Mouse (Mus musculus) CH12.LX (cell line): ENCODE measurements around the gene Bloc1s6. TPM values are rescaled to one million over a fixed set of nuclear protein-coding genes. Genes with fewer than 3 reads are reported as not detected.

Experiments
- DNase-seq: peaks from one replicate; pipeline ENCODE4 v3.0.0-alpha.2; 2013; ENCODE audit errors: extremely low read depth
- H3K27ac ChIP-seq: 2 replicates; pipeline ENCODE4 v1.5.1; 2012; ENCODE audit warnings: low read depth, mild to moderate bottlenecking, control low read depth, moderate library complexity; ENCODE audit not compliant: insufficient read depth
- H3K27me3 ChIP-seq: replicated peaks from 2 replicates; pipeline ENCODE3; 2012; ENCODE audit warnings: inconsistent platforms
- H3K36me3 ChIP-seq, 2 experiments: replicated peaks in 1 of 2; 2 replicates each; pipeline versions ENCODE3 to v1.6.1; 2012; ENCODE audit warnings: inconsistent platforms in 1 of 2, low read length in 1 of 2, mild to moderate bottlenecking in 1 of 2, mixed read lengths in 1 of 2, moderate library complexity in 1 of 2; ENCODE audit not compliant: control insufficient read depth in 1 of 2, insufficient read depth in 1 of 2
- H3K4me1 ChIP-seq, 2 experiments: 2 replicates each; pipeline ENCODE4 v1.6.1; 2012; ENCODE audit warnings: inconsistent platforms in 1 of 2, moderate library complexity in 1 of 2; ENCODE audit not compliant: insufficient read depth in 2 of 2, control insufficient read depth in 1 of 2
- H3K4me2 ChIP-seq: 2 replicates; pipeline ENCODE4 v1.6.1; 2012; ENCODE audit warnings: low read depth, mild to moderate bottlenecking, control low read depth; ENCODE audit not compliant: poor library complexity, insufficient read depth, severe bottlenecking
- H3K4me3 ChIP-seq, 3 experiments: fragments of 150-350 bp in 1 of 3; sonication (generic) in 1 of 3; replicated peaks in 1 of 3; 2 replicates each; pipeline versions ENCODE3 to v1.5.1; 2011 to 2012; ENCODE audit warnings: low read depth in 2 of 3, low read length in 2 of 3, mild to moderate bottlenecking in 2 of 3, moderate library complexity in 2 of 3, control low read depth in 1 of 3, improper control_type of control experiment in 1 of 3, inconsistent platforms in 1 of 3, mixed read lengths in 1 of 3; ENCODE audit not compliant: poor library complexity in 1 of 3
- H3K79me2 ChIP-seq: replicated peaks from 2 replicates; pipeline ENCODE4 v1.6.1; 2012; ENCODE audit warnings: mild to moderate bottlenecking, moderate library complexity; ENCODE audit not compliant: control insufficient read depth, poor library complexity, insufficient read depth, severe bottlenecking; ENCODE audit errors: extremely low read depth
- H3K9ac ChIP-seq: 2 replicates; pipeline ENCODE4 v1.6.1; 2012; ENCODE audit warnings: low read depth, mild to moderate bottlenecking, control low read depth, moderate library complexity; ENCODE audit not compliant: insufficient read depth
- H3K9me3 ChIP-seq: replicated peaks from 2 replicates; pipeline ENCODE3; 2012; ENCODE audit warnings: low read length, inconsistent platforms, mixed read lengths
- CHD2 ChIP-seq: IDR thresholded peaks from 2 replicates; pipeline ENCODE4 v1.6.1; 2011; ENCODE audit warnings: low read length, improper control_type of control experiment
- CTCF ChIP-seq, 2 experiments: IDR thresholded peaks in 1 of 2; conservative IDR thresholded peaks in 1 of 2; 2 replicates each; pipeline ENCODE4 v1.5.1; 2011 to 2012; ENCODE audit warnings: low read depth in 2 of 2, low read length in 2 of 2, improper control_type of control experiment in 1 of 2, inconsistent platforms in 1 of 2, mild to moderate bottlenecking in 1 of 2, moderate library complexity in 1 of 2
- JUND ChIP-seq: conservative IDR thresholded peaks from 2 replicates; pipeline ENCODE4 v1.6.1; 2011; ENCODE audit warnings: low read depth, low read length, improper control_type of control experiment
- RAD21 ChIP-seq: IDR thresholded peaks from 2 replicates; pipeline ENCODE4 v1.6.1; 2011; ENCODE audit warnings: low read depth, mild to moderate bottlenecking, low read length, improper control_type of control experiment, moderate library complexity
- SMC3 ChIP-seq: IDR thresholded peaks from 2 replicates; pipeline ENCODE4 v1.6.1; 2011; ENCODE audit warnings: low read depth, low read length, improper control_type of control experiment
- ZC3H11A ChIP-seq: IDR thresholded peaks from 2 replicates; pipeline ENCODE4 v1.6.1; 2012; ENCODE audit warnings: low read depth, mild to moderate bottlenecking, inconsistent platforms, low read length, improper control_type of control experiment
- ZNF384 ChIP-seq: IDR thresholded peaks from 2 replicates; pipeline ENCODE4 v1.6.1; 2012; ENCODE audit warnings: low read depth, low read length, improper control_type of control experiment, inconsistent platforms
- dilution Hi-C: fragments of 300-500 bp; cut with MboI; formaldehyde crosslinking; loops from 2 replicates; pipeline ENCODE4 v1.14.3; 2020; ENCODE audit warnings: low sequenced_read_pairs; ENCODE audit not compliant: extremely low pct_unique_long_range_greater_than_20kb, extremely low pct_ligation_motif_present
- in situ Hi-C: fragments of 300-500 bp; cut with MboI; formaldehyde crosslinking; loops from 3 replicates; pipeline ENCODE4 v1.14.3; 2019; ENCODE audit warnings: low sequenced_read_pairs, low pct_ligation_motif_present, low pct_unique_long_range_greater_than_20kb, mixed read lengths
- polyA plus RNA-seq: library from polyadenylated mRNA; unstranded; fragments of >175 nt; gene quantifications from 2 replicates; pipeline ENCODE4 v1.2.1, GENCODE M21; 2012; ENCODE audit warnings: low read depth; ENCODE audit not compliant: insufficient read length
- total RNA-seq, 2 experiments: library from RNA; depleted of rRNA; stranded (reverse); fragments of 300-350 nt in 1 of 2; fragments of >200 nt in 1 of 2; gene quantifications; 2 replicates each; pipeline ENCODE4 v1.2.3; 2012 to 2014

The Bloc1s6 gene
- total and polyA plus RNA-seq, 3 experiments = 25.5 to 60.3 (median 42.0) TPM

- peak; percentile 74 for DNase-seq
- TF ChIP-seq RAD21 (peak; percentile 98), CHD2 (no peak), JUND (0 out of 2 replicates have a peak, but pooled peaks have one; percentile 11), ZC3H11A (peak; percentile 30; the same call in 1 of the 2 replicates), SMC3 (peak; percentile 87), CTCF (conservative IDR thresholded peaks at IDR 0.05 in 1 of 2, IDR thresholded peaks at IDR 0.05 in 1 of 2; ENCODE audit: low read depth in 2 of 2, low read length in 2 of 2) (peak; percentile 96 to 99)
- dilution Hi-C loops = no loop called here
These were observed 15.5 kb downstream of the Bloc1s6 start for GRCm38 (mm10) chr2:122753739-122754343.

GRCm38 (mm10) chr2:122759791-122760190, 21.5 kb downstream of the Bloc1s6 start:
- H3K27ac ChIP-seq = no peak overlapping the region
- H3K79me2 ChIP-seq = no peaks in the 10 kb centered on the region
- no peak for DNase-seq
- H3K4me2 ChIP-seq = no peak overlapping the region
- no peaks in the 10 kb centered on the region for H3K9me3 ChIP-seq
- dilution Hi-C loops = no loop called here
- no peaks in the 10 kb centered on the region for H3K4me1 ChIP-seq
- TF ChIP-seq SMC3 = no peak
- peak in 1 of 2 experiments; percentile 23; a peak in 1 of 4 replicates for TF ChIP-seq CTCF (conservative IDR thresholded peaks at IDR 0.05 in 1 of 2, IDR thresholded peaks at IDR 0.05 in 1 of 2; ENCODE audit: low read depth in 2 of 2, low read length in 2 of 2)
- TF ChIP-seq, all 38 proteins: peak for 1
- Histone ChIP-seq H3K27me3 (peaks cover 3% of the 10 kb centered on the region), H3K9ac (no peak overlapping the region), H3K4me3 (no peak overlapping the region), H3K36me3 (no peaks in the 10 kb centered on the region)
- in situ Hi-C loops = loop anchor here (10.0 kb wide), 2 partner anchors 85 to 125 kb away; partner anchors contain the start of gene AA467197

More at GRCm38 (mm10) chr2:122753739-122754343, 15.5 kb downstream of the Bloc1s6 start:
- Histone ChIP-seq H3K9me3 (no peaks in the 10 kb centered on the region), H3K36me3 (peaks cover 0 to 5% of the 10 kb centered on the region in 2 experiments), H3K9ac (no peak overlapping the region), H3K4me1 (no peaks in the 10 kb centered on the region), H3K4me3 (no peak overlapping the region), H3K27ac (no peak overlapping the region), H3K27me3 (peaks cover 3% of the 10 kb centered on the region), H3K4me2 (no peak overlapping the region), H3K79me2 (no peaks in the 10 kb centered on the region)
- in situ Hi-C loops = loop anchor here (10.0 kb wide), 2 partner anchors 79 to 119 kb away; partner anchors contain the start of gene AA467197

GRCm38 (mm10) chr2:122762991-122763390, 24.7 kb downstream of the Bloc1s6 start:
- dilution Hi-C loops = no loop called here

More at GRCm38 (mm10) chr2:122762991-122763390, 24.7 kb downstream of the Bloc1s6 start:
- TF ChIP-seq CHD2 (no peak), ZNF384 (no peak), ZC3H11A (no peak)
- H3K36me3 ChIP-seq = no peaks in the 10 kb centered on the region
- H3K79me2 ChIP-seq = no peaks in the 10 kb centered on the region
- no peak overlapping the region for H3K4me3 ChIP-seq
- no peak overlapping the region for H3K9ac ChIP-seq
- no peak for DNase-seq
- in situ Hi-C loops = no loop called here
- H3K4me1 ChIP-seq = peaks cover 0 to 2% of the 10 kb centered on the region in 2 experiments; a peak in 1 of 4 replicates
- peaks cover 1% of the 10 kb centered on the region for H3K27me3 ChIP-seq
- no peaks in the 10 kb centered on the region for H3K9me3 ChIP-seq
- H3K27ac ChIP-seq = no peak overlapping the region
- no peak overlapping the region for H3K4me2 ChIP-seq
